Mouse (Mus musculus) G1E (cell line): Measurements from ENCODE around the gene Itga3. TPM values are rescaled to one million over a fixed set of nuclear protein-coding genes. Genes with fewer than 3 reads are reported as not detected.

Source experiments
- ATAC-seq: 2 replicates; pipeline ENCODE4 v1.8.0; 2016; ENCODE audit warnings: mild to moderate bottlenecking; ENCODE audit not compliant: insufficient number of reproducible peaks, poor library complexity, low FRiP score, severe bottlenecking; ENCODE audit errors: extremely low read depth
- DNase-seq: peaks from one replicate; pipeline ENCODE4 v3.0.0; 2012; ENCODE audit warnings: low spot score
- H3K27me3 ChIP-seq: 2 replicates; pipeline ENCODE4 v1.6.1; 2012; ENCODE audit warnings: mild to moderate bottlenecking, low read length, inconsistent platforms; ENCODE audit not compliant: insufficient read depth
- H3K36me3 ChIP-seq: replicated peaks from 2 replicates; pipeline ENCODE3; 2012; ENCODE audit warnings: mild to moderate bottlenecking, inconsistent platforms
- H3K4me1 ChIP-seq: 2 replicates; pipeline ENCODE4 v1.6.1; 2012; ENCODE audit warnings: low read depth, low read length, inconsistent platforms, mixed read lengths; ENCODE audit not compliant: insufficient read depth
- H3K4me3 ChIP-seq: 2 replicates; pipeline ENCODE4 v1.5.1; 2012; ENCODE audit warnings: low read depth, mild to moderate bottlenecking, inconsistent platforms, low read length, moderate library complexity, mixed read lengths
- H3K9me3 ChIP-seq: replicated peaks from 2 replicates; pipeline ENCODE4 v1.6.1; 2012; ENCODE audit warnings: inconsistent platforms
- CTCF ChIP-seq: IDR thresholded peaks from 2 replicates; pipeline ENCODE4 v1.5.1; 2012; ENCODE audit warnings: low read depth, low read length, inconsistent platforms, mixed read lengths
- GATA1 ChIP-seq: IDR thresholded peaks from 2 replicates; pipeline ENCODE4 v1.6.1; 2012; ENCODE audit warnings: borderline replicate concordance, low read length, inconsistent platforms, mixed read lengths
- GATA2 ChIP-seq: IDR thresholded peaks from 2 replicates; pipeline ENCODE4 v1.6.1; 2012; ENCODE audit warnings: low read depth, low read length, inconsistent platforms, borderline replicate concordance
- POLR2AphosphoS5 ChIP-seq: IDR thresholded peaks from 2 replicates; pipeline ENCODE4 v1.6.1; 2012; ENCODE audit warnings: low read depth, low read length, inconsistent platforms; ENCODE audit not compliant: insufficient replicate concordance
- TAL1 ChIP-seq: conservative IDR thresholded peaks from 2 replicates; pipeline ENCODE4 v1.6.1; 2012; ENCODE audit warnings: low read depth, low read length, inconsistent platforms, mixed read lengths
- polyA plus RNA-seq: library from polyadenylated mRNA; stranded (reverse); fragments of >175 nt; gene quantifications from 2 replicates; pipeline ENCODE4 v1.2.3, GENCODE M21; 2012
- total RNA-seq, 2 experiments: library from RNA; stranded (forward) in 1 of 2; stranded (reverse) in 1 of 2; fragments of 200-1000 nt in 1 of 2; fragments of >200 nt in 1 of 2; fragmentation: Nextera tagmentation in 1 of 2; gene quantifications; 2 replicates each; pipeline ENCODE4 v1.2.3; 2014 to 2017

Itga3 gene
- total and polyA plus RNA-seq, 3 experiments, result 0.27 TPM; not detected in 2

DNA sequence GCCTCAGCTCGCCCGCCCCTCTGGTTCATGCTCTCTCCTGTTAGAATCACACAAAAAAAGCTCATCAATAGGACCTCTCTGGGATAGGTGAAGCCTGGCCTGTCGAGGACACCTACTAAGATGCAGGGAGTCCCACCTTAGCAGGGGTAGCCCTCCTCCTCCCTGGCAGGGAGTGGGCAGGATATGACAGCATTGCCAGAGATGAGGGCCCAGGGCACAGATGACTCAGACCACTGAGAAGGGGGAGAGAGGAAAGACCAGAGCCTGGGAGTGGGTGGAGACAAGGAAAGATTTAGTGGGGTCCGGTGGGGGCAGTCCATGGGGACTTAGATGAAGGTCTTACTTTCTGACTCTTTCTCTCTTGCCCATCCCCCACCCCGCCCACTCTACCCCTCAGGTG lies 9.6 kb upstream of the Itga3 start:
- no peak for ATAC-seq
- no peak for TF ChIP-seq POLR2AphosphoS5
- no peak for TF ChIP-seq GATA1
- no peak for TF ChIP-seq GATA2
- TF ChIP-seq CTCF, result no peak
- no peak for TF ChIP-seq TAL1
- DNase-seq, result no peak
- no peak overlapping the region for H3K4me3 ChIP-seq
- no peaks in the 10 kb centered on the region for H3K9me3 ChIP-seq
- H3K27me3 ChIP-seq, result peaks cover 18% of the 10 kb centered on the region
- H3K4me1 ChIP-seq, result no peaks in the 10 kb centered on the region
- no peaks in the 10 kb centered on the region for H3K36me3 ChIP-seq

DNA sequence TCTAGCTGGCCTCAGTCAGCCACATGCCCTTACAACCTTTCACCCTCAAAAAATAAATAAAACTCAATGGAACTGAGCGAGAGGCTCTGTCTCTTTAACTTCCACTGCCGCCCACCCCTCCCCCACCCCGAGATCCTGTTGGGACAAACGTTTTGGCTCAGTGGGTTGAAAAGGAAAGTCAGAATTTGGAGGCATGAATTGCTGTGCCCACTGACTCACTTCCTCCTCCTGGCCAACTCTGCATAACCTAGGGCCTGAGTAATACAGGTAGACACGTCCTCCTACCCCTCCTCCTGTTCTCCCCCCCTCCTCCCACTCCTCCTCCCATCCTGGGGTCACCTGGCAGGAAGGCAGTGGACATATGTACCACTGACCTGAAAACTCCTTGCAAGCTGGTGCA lies 9.1 kb upstream of the Itga3 start:
- DNase-seq (no peak), ATAC-seq (no peak)
- Histone ChIP-seq H3K27me3 (peaks cover 18% of the 10 kb centered on the region), H3K36me3 (no peaks in the 10 kb centered on the region), H3K9me3 (no peaks in the 10 kb centered on the region), H3K4me1 (no peaks in the 10 kb centered on the region), H3K4me3 (no peak overlapping the region)
- no peak for TF ChIP-seq CTCF
- TF ChIP-seq TAL1, result no peak
- TF ChIP-seq GATA1, result no peak
- TF ChIP-seq POLR2AphosphoS5, result no peak
- no peak for TF ChIP-seq GATA2

DNA sequence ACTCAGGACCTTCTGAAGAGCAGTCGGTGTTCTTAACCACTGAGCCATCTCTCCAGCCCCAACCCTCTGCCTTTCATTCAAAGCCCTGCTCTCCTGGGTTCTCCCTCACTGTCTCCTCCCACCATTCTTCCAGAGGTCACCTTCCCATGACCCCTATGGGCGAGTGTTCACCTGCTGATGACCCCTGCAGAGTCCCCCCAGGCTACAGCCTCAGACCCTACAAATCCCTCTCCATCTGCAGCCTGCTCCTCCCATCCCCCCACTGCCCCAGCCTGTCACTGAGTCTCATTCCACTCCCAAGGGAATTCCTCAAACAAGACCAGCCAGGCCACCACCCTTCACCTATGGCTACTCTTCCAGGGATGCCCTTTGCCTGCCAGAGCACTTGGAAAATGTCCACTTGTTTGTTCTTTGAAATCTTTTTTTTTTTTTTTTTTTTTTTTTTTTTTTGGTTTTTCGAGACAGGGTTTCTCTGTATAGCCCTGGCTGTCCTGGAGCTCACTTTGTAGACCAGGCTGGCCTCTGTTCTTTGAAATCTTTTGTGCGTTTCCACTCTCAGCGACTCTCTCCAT lies 8.3 kb upstream of the Itga3 start:
- H3K9me3 ChIP-seq, result no peaks in the 10 kb centered on the region
- no peak for DNase-seq
- no peaks in the 10 kb centered on the region for H3K36me3 ChIP-seq
- peaks cover 20% of the 10 kb centered on the region for H3K27me3 ChIP-seq
- no peak overlapping the region for H3K4me3 ChIP-seq
- ATAC-seq, result no peak
- H3K4me1 ChIP-seq, result no peaks in the 10 kb centered on the region
- TF ChIP-seq GATA2, result no peak
- no peak for TF ChIP-seq CTCF
- no peak for TF ChIP-seq TAL1
- no peak for TF ChIP-seq POLR2AphosphoS5
- no peak for TF ChIP-seq GATA1

DNA sequence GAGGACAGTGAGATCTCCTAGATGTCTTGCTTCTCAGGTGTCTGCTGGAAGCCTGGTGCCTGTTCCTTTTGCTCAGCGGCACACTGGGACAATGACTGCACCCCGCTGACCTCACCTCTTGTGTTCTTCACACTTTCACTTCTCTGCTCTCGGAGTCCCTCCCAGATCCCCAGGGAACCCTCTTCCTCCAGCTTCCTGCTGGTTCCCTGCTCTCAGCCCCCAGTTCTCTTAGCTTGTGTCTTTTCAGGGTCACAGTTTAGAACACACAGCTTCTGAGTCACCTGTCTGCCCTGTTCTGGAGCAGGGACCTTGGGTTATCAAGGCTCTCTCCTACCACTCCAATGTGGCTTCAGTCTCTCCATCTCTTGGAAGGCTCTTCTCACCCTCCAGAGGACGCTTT lies 7.6 kb upstream of the Itga3 start:
- no peak overlapping the region for H3K4me3 ChIP-seq
- DNase-seq (no peak), ATAC-seq (no peak)
- no peaks in the 10 kb centered on the region for H3K36me3 ChIP-seq
- H3K9me3 ChIP-seq, result no peaks in the 10 kb centered on the region
- no peak for TF ChIP-seq GATA1
- peaks cover 23% of the 10 kb centered on the region for H3K27me3 ChIP-seq
- no peaks in the 10 kb centered on the region for H3K4me1 ChIP-seq

DNA sequence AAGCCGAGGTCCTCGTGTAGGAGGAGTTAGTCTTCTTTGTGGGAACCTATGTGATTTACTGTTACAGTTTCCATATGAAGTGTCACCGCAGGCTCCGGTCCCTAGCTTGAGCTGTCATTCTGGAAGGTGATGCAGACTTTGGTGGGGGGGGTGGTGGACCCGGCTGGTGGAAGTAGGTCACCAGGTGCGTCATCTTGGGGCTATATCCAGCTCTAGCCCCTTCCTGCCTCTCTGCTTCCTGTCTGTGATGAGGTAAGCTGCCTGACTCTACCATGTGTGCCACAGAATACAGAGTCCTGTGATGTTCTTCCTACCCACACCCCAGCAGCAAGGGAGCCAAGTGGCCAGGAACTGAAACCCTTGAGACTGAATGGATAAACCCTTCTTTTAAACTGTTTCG lies 6.3 kb upstream of the Itga3 start:
- no peaks in the 10 kb centered on the region for H3K9me3 ChIP-seq
- ATAC-seq (no peak), DNase-seq (no peak)
- no peak overlapping the region for H3K4me3 ChIP-seq
- no peaks in the 10 kb centered on the region for H3K36me3 ChIP-seq
- no peak for TF ChIP-seq POLR2AphosphoS5
- no peak for TF ChIP-seq CTCF
- TF ChIP-seq GATA2, result no peak
- TF ChIP-seq TAL1, result no peak
- no peak for TF ChIP-seq GATA1
- no peaks in the 10 kb centered on the region for H3K4me1 ChIP-seq
- peaks cover 20% of the 10 kb centered on the region for H3K27me3 ChIP-seq

DNA sequence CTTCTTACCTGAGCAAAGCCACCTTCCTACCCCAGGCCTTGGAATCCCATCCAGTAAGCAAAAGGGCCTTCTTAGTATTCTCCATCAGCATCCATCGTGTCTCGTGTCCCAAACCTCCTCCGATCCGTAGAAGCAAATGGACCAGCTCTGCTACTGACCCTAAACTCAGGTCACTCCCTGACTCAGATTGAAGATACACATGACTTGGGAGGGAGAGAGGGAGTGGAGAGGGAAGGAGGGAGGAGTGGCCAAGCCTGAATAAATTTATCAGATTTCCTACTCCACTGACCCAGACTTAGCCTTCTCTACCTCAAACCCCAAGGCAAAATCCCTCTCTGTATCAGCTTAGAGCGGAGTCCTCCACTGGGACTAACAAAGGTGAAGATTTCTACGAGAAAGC lies 4.2 kb upstream of the Itga3 start:
- no peaks in the 10 kb centered on the region for H3K4me1 ChIP-seq
- ATAC-seq, result no peak
- no peaks in the 10 kb centered on the region for H3K36me3 ChIP-seq
- no peak for DNase-seq
- H3K4me3 ChIP-seq, result no peak overlapping the region
- H3K27me3 ChIP-seq, result peaks cover 27% of the 10 kb centered on the region
- H3K9me3 ChIP-seq, result peaks cover 10% of the 10 kb centered on the region
- no peak for TF ChIP-seq GATA1
- no peak for TF ChIP-seq POLR2AphosphoS5
- no peak for TF ChIP-seq GATA2
- TF ChIP-seq CTCF, result no peak
- TF ChIP-seq TAL1, result no peak

DNA sequence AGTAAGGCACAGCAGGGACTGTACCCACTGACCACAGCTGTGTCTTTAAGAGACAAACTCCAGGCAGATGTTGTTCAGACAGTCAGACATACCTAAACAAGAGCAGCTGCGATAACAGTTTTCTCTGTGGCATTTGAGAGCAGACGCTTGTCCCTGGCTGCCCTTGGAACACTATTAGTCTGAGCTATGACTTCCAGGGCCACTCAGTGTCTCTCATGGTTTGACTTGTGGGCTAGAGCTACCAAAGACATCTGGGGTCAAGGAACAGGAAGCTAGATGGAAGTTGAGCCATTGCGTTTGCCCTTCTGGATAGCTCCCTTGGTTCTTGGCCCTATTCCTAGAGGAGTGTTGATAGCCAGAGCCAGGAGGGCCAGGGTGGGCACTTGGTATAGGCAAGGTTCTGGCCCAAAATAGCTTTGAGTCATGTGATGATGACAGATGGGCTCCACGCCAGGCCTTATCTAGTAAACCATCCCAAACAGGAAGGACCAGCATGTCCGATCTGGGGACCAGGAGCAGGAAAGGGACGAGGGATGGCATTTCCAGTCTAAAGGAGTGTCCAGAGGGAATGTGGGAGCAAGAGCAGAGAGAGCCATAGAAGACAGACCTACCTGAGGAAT lies 2.8 kb upstream of the Itga3 start:
- Histone ChIP-seq H3K4me3 (no peak overlapping the region), H3K9me3 (peaks cover 10% of the 10 kb centered on the region), H3K27me3 (peaks cover 37% of the 10 kb centered on the region), H3K4me1 (no peaks in the 10 kb centered on the region), H3K36me3 (no peaks in the 10 kb centered on the region)
- no peak for TF ChIP-seq GATA1
- no peak for TF ChIP-seq TAL1
- no peak for TF ChIP-seq CTCF
- TF ChIP-seq GATA2, result no peak
- no peak for TF ChIP-seq POLR2AphosphoS5
- DNase-seq (no peak), ATAC-seq (no peak)
